Mouse (Mus musculus) testis, adult 2 months (tissue): ENCODE measurements at regions not wholly inside any gene's neighbourhood (a gene's known extent, or its start where the extent isn't known, plus 50 kb on each side); places are given as distances from the start of the nearest gene placed in this dataset.

Source experiments
- H3K27ac ChIP-seq: fragments of 200-500 bp; 2 replicates; pipeline ENCODE4 v1.5.1; 2012; ENCODE audit warnings: low read depth, low read length; ENCODE audit not compliant: control insufficient read depth, insufficient read depth
- H3K27me3 ChIP-seq: fragments of 200-500 bp; 2 replicates; pipeline ENCODE4 v1.6.1; 2012; ENCODE audit warnings: mild to moderate bottlenecking, low read length, moderate library complexity; ENCODE audit not compliant: control insufficient read depth, insufficient read depth
- H3K36me3 ChIP-seq: fragments of 200-500 bp; 2 replicates; pipeline ENCODE4 v1.6.1; 2012; ENCODE audit warnings: mild to moderate bottlenecking, low read length; ENCODE audit not compliant: control insufficient read depth, insufficient read depth
- H3K4me1 ChIP-seq: fragments of 200-500 bp; 2 replicates; pipeline ENCODE4 v1.6.1; 2012; ENCODE audit warnings: low read length; ENCODE audit not compliant: control insufficient read depth, insufficient read depth
- H3K4me3 ChIP-seq: fragments of 200-500 bp; 2 replicates; pipeline ENCODE4 v1.5.1; 2012; ENCODE audit warnings: low read depth, mild to moderate bottlenecking, low read length, moderate library complexity, mixed read lengths; ENCODE audit not compliant: control insufficient read depth
- CTCF ChIP-seq: fragments of 200-500 bp; IDR thresholded peaks from 2 replicates; pipeline ENCODE4 v1.5.1; 2012; ENCODE audit warnings: low read depth, mild to moderate bottlenecking, inconsistent platforms, low read length, moderate library complexity; ENCODE audit not compliant: control insufficient read depth, insufficient read depth, insufficient replicate concordance
- POLR2A ChIP-seq: fragments of 200-500 bp; IDR thresholded peaks from 2 replicates; pipeline ENCODE4 v1.6.1; 2012; ENCODE audit warnings: low read depth, mild to moderate bottlenecking, inconsistent platforms, low read length, moderate library complexity; ENCODE audit not compliant: control insufficient read depth

- H3K4me1 ChIP-seq, result no peaks in the 10 kb centered on the region
- no peaks in the 10 kb centered on the region for H3K36me3 ChIP-seq
- H3K4me3 ChIP-seq, result no peak overlapping the region
- TF ChIP-seq CTCF (no peak), POLR2A (no peak)
- no peaks in the 10 kb centered on the region for H3K27me3 ChIP-seq
- H3K27ac ChIP-seq, result no peak overlapping the region
These were observed 239.3 kb downstream of the Efnb2 start for GRCm38 (mm10) chr8:8421713-8422112.

DNA sequence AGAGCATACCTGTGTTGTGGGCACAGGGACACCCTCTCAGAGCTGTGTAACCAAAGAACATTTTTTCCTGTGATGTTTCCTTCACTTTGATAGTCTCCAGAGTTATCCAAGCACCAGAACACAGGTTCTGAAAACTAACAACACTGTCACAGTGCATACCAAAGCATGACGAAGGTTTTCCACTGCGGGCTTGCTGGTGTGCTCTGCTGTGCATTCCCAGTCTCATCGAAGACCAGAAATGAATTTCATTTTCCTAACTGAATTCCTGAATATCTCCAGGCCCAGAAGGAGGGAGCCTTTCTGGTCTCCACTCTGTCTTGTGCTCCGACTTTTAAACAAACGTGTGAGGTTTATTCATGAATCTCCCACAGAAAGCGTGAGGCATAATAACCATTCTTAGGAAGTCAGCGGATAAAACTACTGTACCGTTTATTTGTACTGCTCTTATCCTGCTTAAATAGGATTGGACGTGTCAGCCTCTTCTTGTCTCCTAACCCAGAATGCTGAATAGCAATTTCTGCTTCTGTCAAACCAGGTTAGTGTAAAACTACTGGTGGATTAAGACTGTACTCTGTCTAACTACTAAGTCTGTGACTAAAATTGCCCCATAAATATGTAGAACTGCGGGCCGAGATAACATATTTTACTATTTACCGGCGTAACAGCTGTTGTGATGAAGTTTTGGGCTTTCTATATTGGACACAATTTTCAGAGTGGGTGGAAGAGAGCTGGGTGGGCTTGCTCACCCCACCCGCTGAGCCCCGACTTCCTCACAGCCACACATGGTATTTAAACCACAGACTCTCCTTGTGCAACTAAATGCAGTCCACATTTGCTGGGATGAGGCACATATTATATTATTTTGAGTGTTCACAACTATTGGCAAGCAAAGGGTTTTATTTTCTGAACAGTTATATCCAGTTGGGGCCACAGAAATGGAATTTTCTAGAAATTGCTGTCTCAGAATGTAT lies 241.4 kb downstream of the Efnb2 start:
- no peak for TF ChIP-seq CTCF
- no peak for TF ChIP-seq POLR2A
- Histone ChIP-seq H3K36me3 (no peaks in the 10 kb centered on the region), H3K27me3 (no peaks in the 10 kb centered on the region), H3K4me3 (no peak overlapping the region), H3K4me1 (no peaks in the 10 kb centered on the region), H3K27ac (no peak overlapping the region)

GRCm38 (mm10) chr8:8418929-8419328 lies 242.1 kb downstream of the Efnb2 start:
- Histone ChIP-seq H3K27me3 (no peaks in the 10 kb centered on the region), H3K4me1 (no peaks in the 10 kb centered on the region), H3K4me3 (no peak overlapping the region), H3K27ac (no peak overlapping the region), H3K36me3 (no peaks in the 10 kb centered on the region)
- no peak for TF ChIP-seq CTCF
- TF ChIP-seq POLR2A, result no peak

DNA sequence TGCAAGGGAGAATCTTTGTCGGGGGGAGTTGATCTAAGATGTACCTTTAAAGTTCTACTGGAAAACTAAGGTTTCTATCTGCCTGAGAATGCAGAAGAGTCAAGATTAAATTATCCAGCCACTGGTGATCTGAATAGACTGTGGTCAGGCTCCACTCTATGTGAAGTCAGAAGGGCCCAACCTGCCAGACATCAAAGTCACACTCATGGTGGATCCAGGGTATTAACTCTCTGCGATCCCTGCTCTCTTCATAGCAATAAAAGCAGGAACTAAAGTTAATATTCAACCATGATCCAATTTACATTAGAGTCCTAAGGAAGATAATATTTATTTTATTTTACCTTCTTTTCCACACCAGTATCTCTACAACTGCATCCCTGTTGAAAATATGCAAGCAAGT lies 242.5 kb downstream of the Efnb2 start:
- Histone ChIP-seq H3K27me3 (no peaks in the 10 kb centered on the region), H3K4me1 (no peaks in the 10 kb centered on the region), H3K4me3 (no peak overlapping the region), H3K36me3 (no peaks in the 10 kb centered on the region), H3K27ac (no peak overlapping the region)
- TF ChIP-seq POLR2A, result no peak
- TF ChIP-seq CTCF, result no peak

DNA sequence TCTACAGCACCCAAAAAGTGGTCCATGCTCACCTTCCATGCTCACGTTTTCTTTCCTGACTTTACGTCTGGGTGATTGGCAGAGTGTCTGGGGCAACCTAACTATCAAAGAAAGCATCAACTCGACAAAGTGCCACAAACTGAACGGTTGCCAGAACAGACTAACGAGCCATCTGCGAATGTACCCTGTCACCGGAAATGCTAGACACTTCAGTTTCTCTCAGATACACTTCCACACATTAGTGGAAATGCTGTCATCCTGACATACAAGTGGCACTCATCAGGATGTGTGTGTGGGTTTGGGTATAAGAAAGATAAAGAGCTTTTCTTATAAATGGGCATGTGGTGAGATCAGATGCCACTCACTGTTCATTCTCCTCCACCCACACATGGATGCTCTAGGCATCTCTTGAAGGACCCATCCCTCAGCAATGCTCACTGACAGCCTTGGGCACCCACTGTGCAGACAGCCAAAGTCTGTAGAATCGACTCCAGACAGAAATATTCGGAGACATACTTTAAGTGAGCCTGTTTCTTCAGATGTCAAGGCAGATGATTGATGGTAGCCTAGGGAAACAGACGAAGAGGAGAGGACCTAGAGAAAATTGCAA lies 244.8 kb downstream of the Efnb2 start:
- Histone ChIP-seq H3K4me1 (no peaks in the 10 kb centered on the region), H3K27ac (no peak overlapping the region), H3K4me3 (no peak overlapping the region), H3K27me3 (no peaks in the 10 kb centered on the region), H3K36me3 (no peaks in the 10 kb centered on the region)
- no peak for TF ChIP-seq CTCF
- TF ChIP-seq POLR2A, result no peak

DNA sequence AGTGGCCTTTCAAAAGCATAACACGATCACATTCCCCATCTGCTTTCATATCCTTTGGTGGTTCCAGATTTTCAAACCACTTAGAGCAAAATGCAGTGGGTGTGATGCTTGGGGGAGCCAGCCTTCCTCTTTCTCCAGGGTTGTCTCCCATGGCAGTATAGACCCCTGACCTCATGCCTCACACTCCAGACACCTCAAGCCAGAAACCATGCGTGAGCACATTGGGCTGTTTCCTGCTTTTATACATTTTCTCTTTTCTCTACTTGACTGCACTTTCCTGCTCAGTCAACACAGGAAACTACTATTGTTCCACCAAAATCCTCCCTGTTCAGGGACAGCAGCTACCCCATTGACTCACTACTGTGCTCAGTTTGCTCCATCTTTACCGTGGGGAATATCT lies 253.7 kb downstream of the Efnb2 start:
- H3K36me3 ChIP-seq, result no peaks in the 10 kb centered on the region
- H3K27me3 ChIP-seq, result no peaks in the 10 kb centered on the region
- H3K27ac ChIP-seq, result no peak overlapping the region
- no peaks in the 10 kb centered on the region for H3K4me1 ChIP-seq
- no peak overlapping the region for H3K4me3 ChIP-seq
- TF ChIP-seq CTCF, result no peak
- no peak for TF ChIP-seq POLR2A

GRCm38 (mm10) chr8:8403410-8403809 lies 257.6 kb downstream of the Efnb2 start:
- Histone ChIP-seq H3K36me3 (no peaks in the 10 kb centered on the region), H3K27me3 (no peaks in the 10 kb centered on the region), H3K4me3 (no peak overlapping the region), H3K27ac (no peak overlapping the region), H3K4me1 (no peaks in the 10 kb centered on the region)
- TF ChIP-seq POLR2A, result no peak
- no peak for TF ChIP-seq CTCF
